Mouse (Mus musculus): ENCODE results near the gene Shbg. TPM values are rescaled to one million over a fixed set of nuclear protein-coding genes. Genes with fewer than 3 reads are reported as not detected.
A peak's percentile ranks its signal among the peaks of the same experiment; 100 is the strongest.
"Not testable (repeated sequence)": the region's sequence is repeated elsewhere in the genome, so short reads cannot be mapped to it uniquely, and the experiment has no call there.

Gene Shbg
- polyA plus RNA-seq, 2 experiments: 0.05 TPM; not detected in 1

GRCm38 (mm10) chr11:69628286-69628685, 10.6 kb upstream of the Shbg start:
- Histone ChIP-seq H3K9me3 (ENCODE audit: control insufficient read depth, low read length) (no peaks in the 10 kb centered on the region), H3K4me3 (replicated peaks; ENCODE audit: low read length) (no peak overlapping the region), H3K36me3 (ENCODE audit: control insufficient read depth, insufficient read depth, low read length) (no peaks in the 10 kb centered on the region), H3K4me1 (ENCODE audit: control insufficient read depth, insufficient read depth, low read length) (no peaks in the 10 kb centered on the region), H3K4me2 (replicated peaks; ENCODE audit: low read depth, low read length, severe bottlenecking) (no peak overlapping the region), H3K9ac (ENCODE audit: low read depth, low read length, severe bottlenecking) (no peak overlapping the region), H3K27ac (replicated peaks; ENCODE audit: low read depth, low read length) (no peak overlapping the region), H3K27me3 (ENCODE audit: control insufficient read depth, insufficient read depth, low read length) (no peaks in the 10 kb centered on the region)
- TF ChIP-seq POLR2A (IDR thresholded peaks at IDR 0.05; ENCODE audit: borderline replicate concordance, extremely low read depth, insufficient read depth, insufficient read length): no peak
- no peak for ATAC-seq (ENCODE audit: low FRiP score, low read depth)
- 37% methylated on average over 6 of the region's 6 CpGs for WGBS
- DNase-seq (ENCODE audit: low spot score): peak; percentile 76

DNA sequence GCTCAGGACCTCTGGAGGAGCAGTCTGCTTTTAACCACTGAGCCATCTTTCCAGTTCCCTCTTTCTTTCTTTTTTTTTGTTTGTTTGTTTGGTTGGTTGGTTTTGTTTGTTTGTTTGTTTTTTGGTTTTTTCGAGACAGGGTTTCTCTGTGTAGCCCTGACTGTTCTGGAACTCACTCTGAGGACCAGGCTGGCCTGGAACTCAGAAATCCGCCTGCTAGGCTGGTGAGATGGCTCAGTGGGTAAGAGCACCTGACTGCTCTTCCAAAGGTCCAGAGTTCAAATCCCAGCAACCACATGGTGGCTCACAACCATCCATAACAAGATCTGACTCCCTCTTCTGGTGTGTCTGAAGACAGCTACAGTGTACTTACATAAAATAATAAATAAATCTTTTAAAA, 6.6 kb upstream of the Shbg start:
- not testable (repeated sequence) for H3K27ac ChIP-seq (replicated peaks; ENCODE audit: low read depth, low read length); H3K4me1 ChIP-seq (ENCODE audit: control insufficient read depth, insufficient read depth, low read length); H3K4me3 ChIP-seq (replicated peaks; ENCODE audit: low read length); ATAC-seq (ENCODE audit: low FRiP score, low read depth); H3K9ac ChIP-seq (ENCODE audit: low read depth, low read length, severe bottlenecking); H3K9me3 ChIP-seq (ENCODE audit: control insufficient read depth, low read length); DNase-seq (ENCODE audit: low spot score); H3K27me3 ChIP-seq (ENCODE audit: control insufficient read depth, insufficient read depth, low read length); H3K36me3 ChIP-seq (ENCODE audit: control insufficient read depth, insufficient read depth, low read length); H3K4me2 ChIP-seq (replicated peaks; ENCODE audit: low read depth, low read length, severe bottlenecking)
- WGBS: 82% methylated on average over 2 of the region's 2 CpGs

GRCm38 (mm10) chr11:69623006-69623405, 5.3 kb upstream of the Shbg start:
- Histone ChIP-seq H3K4me2 (replicated peaks; ENCODE audit: low read depth, low read length, severe bottlenecking) (peak overlapping the region; percentile 75), H3K9me3 (ENCODE audit: control insufficient read depth, low read length) (no peaks in the 10 kb centered on the region), H3K4me3 (replicated peaks; ENCODE audit: low read length) (peak overlapping the region; percentile 51), H3K27me3 (ENCODE audit: control insufficient read depth, insufficient read depth, low read length) (no peaks in the 10 kb centered on the region), H3K27ac (replicated peaks; ENCODE audit: low read depth, low read length) (no peak overlapping the region), H3K4me1 (ENCODE audit: control insufficient read depth, insufficient read depth, low read length) (0 out of 2 replicates have a peak, but pooled peaks cover 7% of the 10 kb centered on the region), H3K36me3 (ENCODE audit: control insufficient read depth, insufficient read depth, low read length) (no peaks in the 10 kb centered on the region), H3K9ac (ENCODE audit: low read depth, low read length, severe bottlenecking) (peak overlapping the region; percentile 69; the same call in 1 of the 2 replicates)
- 65% methylated on average over 4 of the region's 4 CpGs for WGBS
- ATAC-seq (ENCODE audit: low FRiP score, low read depth) (no peak), DNase-seq (ENCODE audit: low spot score) (no peak)
- no peak for TF ChIP-seq POLR2A (IDR thresholded peaks at IDR 0.05; ENCODE audit: borderline replicate concordance, extremely low read depth, insufficient read depth, insufficient read length)

DNA sequence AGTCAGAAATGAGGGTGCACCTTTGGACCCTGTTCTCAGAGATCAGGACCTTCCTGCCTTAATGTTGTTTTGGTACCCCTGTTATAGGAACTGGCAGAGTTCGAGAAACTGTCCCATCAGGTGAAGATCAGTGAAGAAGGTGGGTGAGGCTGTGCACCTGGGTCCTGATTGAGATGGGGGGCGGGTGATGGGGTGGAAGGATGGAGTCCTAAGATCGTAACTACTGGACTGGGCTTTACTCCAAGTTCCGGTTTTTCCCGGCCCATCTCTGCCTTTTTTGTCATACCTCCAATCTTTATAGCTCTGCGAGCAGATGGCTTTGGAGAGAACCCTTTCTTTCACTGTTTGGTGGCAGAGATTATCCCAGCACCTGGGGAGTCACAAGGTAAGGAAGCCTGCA, 4.7 kb upstream of the Shbg start:
- TF ChIP-seq POLR2A (IDR thresholded peaks at IDR 0.05; ENCODE audit: borderline replicate concordance, extremely low read depth, insufficient read depth, insufficient read length): no peak
- Histone ChIP-seq H3K27ac (replicated peaks; ENCODE audit: low read depth, low read length) (0 out of 2 replicates have a peak overlapping the region, but pooled peaks have one; percentile 2), H3K36me3 (ENCODE audit: control insufficient read depth, insufficient read depth, low read length) (no peaks in the 10 kb centered on the region), H3K27me3 (ENCODE audit: control insufficient read depth, insufficient read depth, low read length) (no peaks in the 10 kb centered on the region), H3K4me2 (replicated peaks; ENCODE audit: low read depth, low read length, severe bottlenecking) (peak overlapping the region; percentile 75), H3K4me1 (ENCODE audit: control insufficient read depth, insufficient read depth, low read length) (0 out of 2 replicates have a peak, but pooled peaks cover 7% of the 10 kb centered on the region), H3K9me3 (ENCODE audit: control insufficient read depth, low read length) (no peaks in the 10 kb centered on the region), H3K4me3 (replicated peaks; ENCODE audit: low read length) (peak overlapping the region; percentile 51), H3K9ac (ENCODE audit: low read depth, low read length, severe bottlenecking) (peak overlapping the region; percentile 69)
- WGBS: 27% methylated on average over 6 of the region's 6 CpGs
- ATAC-seq (ENCODE audit: low FRiP score, low read depth): 0 out of 2 replicates have a peak, but pooled peaks have one; percentile 9
- DNase-seq (ENCODE audit: low spot score): no peak

- DNase-seq (ENCODE audit: low spot score) (peak; percentile 83), ATAC-seq (ENCODE audit: low FRiP score, low read depth) (peak; percentile 87)
- 0 out of 2 replicates have a peak, but pooled peaks have one; percentile 21 for TF ChIP-seq POLR2A (IDR thresholded peaks at IDR 0.05; ENCODE audit: borderline replicate concordance, extremely low read depth, insufficient read depth, insufficient read length)
- Histone ChIP-seq H3K9me3 (ENCODE audit: control insufficient read depth, low read length) (no peaks in the 10 kb centered on the region), H3K4me3 (replicated peaks; ENCODE audit: low read length) (peak within 1 kb of the TSS; percentile 51), H3K4me2 (replicated peaks; ENCODE audit: low read depth, low read length, severe bottlenecking) (peak within 1 kb of the TSS; percentile 75), H3K27ac (replicated peaks; ENCODE audit: low read depth, low read length) (peak within 1 kb of the TSS; percentile 2; the same call in 1 of the 2 replicates), H3K4me1 (ENCODE audit: control insufficient read depth, insufficient read depth, low read length) (0 out of 2 replicates have a peak, but pooled peaks cover 7% of the 10 kb centered on the region), H3K36me3 (ENCODE audit: control insufficient read depth, insufficient read depth, low read length) (no peaks in the 10 kb centered on the region), H3K27me3 (ENCODE audit: control insufficient read depth, insufficient read depth, low read length) (no peaks in the 10 kb centered on the region), H3K9ac (ENCODE audit: low read depth, low read length, severe bottlenecking) (peak within 1 kb of the TSS; percentile 69)
- 1% methylated on average over 20 of the region's 20 CpGs for WGBS
Measured at GRCm38 (mm10) chr11:69621571-69622268, 4.0 kb upstream of the Shbg start, which contains the start of gene Sat2. TSS of gene Sat2 (plus strand) at chr11:69622024.
